Mouse (Mus musculus) liver, embryonic 14.5 days (tissue): ENCODE measurements around the gene Zfp652. TPM values are rescaled to one million over a fixed set of nuclear protein-coding genes. Genes with fewer than 3 reads are reported as not detected.
"Not testable (repeated sequence)": the region's sequence is repeated elsewhere in the genome, so short reads cannot be mapped to it uniquely, and the experiment has no call there.

ENCODE experiments used
- ATAC-seq: fragments of 200-750 bp; cut with Nextera tagmentation; 2 replicates; pipeline ENCODE4 v1.8.0; 2017; ENCODE audit warnings: moderate number of reproducible peaks, mild to moderate bottlenecking, moderate library complexity; ENCODE audit not compliant: insufficient read depth
- DNase-seq, 3 experiments: peaks; one replicate each; pipeline ENCODE4 v3.0.0-alpha.2; 2012 to 2013; ENCODE audit warnings: low read depth in 3 of 3, low spot score in 3 of 3
- H3K27ac ChIP-seq: fragments of 300-500 bp; sonication (generic); 2 replicates; pipeline ENCODE4 v1.5.1; 2014; ENCODE audit warnings: moderate library complexity, mild to moderate bottlenecking, control low read depth, inconsistent platforms
- H3K27me3 ChIP-seq: fragments of 300-500 bp; sonication (generic); 2 replicates; pipeline ENCODE4 v1.6.1; 2014; ENCODE audit warnings: mild to moderate bottlenecking, low read length, moderate library complexity; ENCODE audit not compliant: control insufficient read depth, insufficient read depth
- H3K36me3 ChIP-seq: fragments of 300-500 bp; sonication (generic); replicated peaks from 2 replicates; pipeline ENCODE4 v1.6.1; 2014; ENCODE audit warnings: low read depth; ENCODE audit not compliant: control insufficient read depth, insufficient read depth
- H3K4me1 ChIP-seq, 2 experiments: fragments of 200-500 bp in 1 of 2; fragments of 300-500 bp in 1 of 2; sonication (generic) in 1 of 2; replicated peaks; 2 replicates each; pipeline ENCODE4 v1.6.1; 2012 to 2014; ENCODE audit warnings: antibody characterized with exemption in 1 of 2, inconsistent platforms in 1 of 2, low read length in 1 of 2; ENCODE audit not compliant: control insufficient read depth in 2 of 2, insufficient read depth in 2 of 2
- H3K4me2 ChIP-seq: fragments of 300-500 bp; sonication (generic); 2 replicates; pipeline ENCODE4 v1.6.1; 2014; ENCODE audit warnings: low read depth, mild to moderate bottlenecking, control low read depth, moderate library complexity
- H3K4me3 ChIP-seq, 2 experiments: fragments of 200-500 bp in 1 of 2; fragments of 300-500 bp in 1 of 2; sonication (generic) in 1 of 2; 2 replicates each; pipeline ENCODE4 v1.5.1; 2012 to 2014; ENCODE audit warnings: low read depth in 2 of 2, low read length in 2 of 2, mild to moderate bottlenecking in 2 of 2, control low read depth in 1 of 2, inconsistent platforms in 1 of 2, moderate library complexity in 1 of 2; ENCODE audit not compliant: insufficient read depth in 1 of 2
- H3K9ac ChIP-seq: fragments of 300-500 bp; sonication (generic); replicated peaks from 2 replicates; pipeline ENCODE4 v1.6.1; 2014; ENCODE audit warnings: mild to moderate bottlenecking, control low read depth, moderate library complexity
- H3K9me3 ChIP-seq: fragments of 300-500 bp; sonication (generic); 2 replicates; pipeline ENCODE4 v1.6.1; 2016; ENCODE audit warnings: low read length, mixed read lengths; ENCODE audit not compliant: control insufficient read depth
- CTCF ChIP-seq: IDR thresholded peaks from 2 replicates; pipeline ENCODE4 v1.5.1; 2016; ENCODE audit warnings: antibody characterized with exemption, low read depth, control low read depth
- EP300 ChIP-seq: IDR thresholded peaks from 2 replicates; pipeline ENCODE4 v1.6.1; 2016; ENCODE audit warnings: antibody characterized with exemption, low read depth
- WGBS: fragments of 180-500 bp; shearing (Covaris S2); extraction: QIAGEN DNeasy Blood & Tissue Kit; methylation state at CpG from one replicate; pipeline ENCODE4 v1.1.7; 2014; ENCODE audit not compliant: insufficient replicate concordance; 5-methylcytosine and 5-hydroxymethylcytosine counted together
- polyA plus RNA-seq, 2 experiments: library from polyadenylated mRNA; depleted of rRNA in 1 of 2; stranded (reverse) in 1 of 2; unstranded in 1 of 2; fragments of >200 nt; fragmentation: Nextera tagmentation in 1 of 2; extraction: Ambion mirVana in 1 of 2; gene quantifications; 2 replicates each; pipeline versions ENCODE4 v1.2.1 to v1.2.3; 2012 to 2014

Zfp652 gene
- polyA plus RNA-seq, 2 experiments = 3.7 to 5.4 TPM

GRCm38 (mm10) chr11:95746821-95747220 is 34.3 kb downstream of the Zfp652 start:
- DNase-seq = no peak
- no peaks in the 10 kb centered on the region; the same call in 1 of the 2 replicates for H3K36me3 ChIP-seq
- peaks cover 0 to 8% of the 10 kb centered on the region in 2 experiments; a peak in 2 of 4 replicates for H3K4me1 ChIP-seq
- 68% methylated on average over 4 of the region's 4 CpGs for WGBS
- no peak overlapping the region for H3K4me2 ChIP-seq
- no peaks in the 10 kb centered on the region for H3K9me3 ChIP-seq
- H3K27ac ChIP-seq = no peak overlapping the region
- H3K4me3 ChIP-seq = no peak overlapping the region
- no peak for ATAC-seq
- TF ChIP-seq EP300 (no peak), CTCF (no peak)
- no peaks in the 10 kb centered on the region for H3K27me3 ChIP-seq
- no peak overlapping the region for H3K9ac ChIP-seq

GRCm38 (mm10) chr11:95748331-95748730 is 35.9 kb downstream of the Zfp652 start:
- no peak overlapping the region for H3K4me2 ChIP-seq
- no peak overlapping the region for H3K9ac ChIP-seq
- TF ChIP-seq EP300 = no peak
- no peak for TF ChIP-seq CTCF
- no peak overlapping the region for H3K27ac ChIP-seq
- no peak for ATAC-seq
- no peaks in the 10 kb centered on the region for H3K27me3 ChIP-seq
- peaks cover 0 to 8% of the 10 kb centered on the region in 2 experiments; a peak in 2 of 4 replicates for H3K4me1 ChIP-seq
- 63% methylated on average over 5 of the region's 5 CpGs for WGBS
- H3K36me3 ChIP-seq = peaks cover 2% of the 10 kb centered on the region
- H3K4me3 ChIP-seq = no peak overlapping the region
- no peaks in the 10 kb centered on the region for H3K9me3 ChIP-seq
- DNase-seq = no peak

GRCm38 (mm10) chr11:95749619-95750018 is 37.1 kb downstream of the Zfp652 start:
- Histone ChIP-seq H3K27ac (no peak overlapping the region), H3K9me3 (no peaks in the 10 kb centered on the region), H3K9ac (no peak overlapping the region), H3K4me3 (no peak overlapping the region), H3K36me3 (peaks cover 7% of the 10 kb centered on the region), H3K27me3 (no peaks in the 10 kb centered on the region), H3K4me1 (peaks cover 0 to 7% of the 10 kb centered on the region in 2 experiments; a peak in 2 of 4 replicates), H3K4me2 (no peak overlapping the region)
- DNase-seq (no peak), ATAC-seq (no peak)
- 34% methylated on average over 15 of the region's 15 CpGs for WGBS
- no peak for TF ChIP-seq CTCF
- TF ChIP-seq EP300 = no peak

- DNase-seq = peak; percentile 55 to 57 (median 56)
- Histone ChIP-seq H3K4me2 (no peak overlapping the region), H3K9me3 (no peaks in the 10 kb centered on the region), H3K36me3 (peaks cover 10% of the 10 kb centered on the region), H3K4me3 (no peak overlapping the region), H3K27ac (no peak overlapping the region), H3K27me3 (no peaks in the 10 kb centered on the region), H3K9ac (no peak overlapping the region), H3K4me1 (peaks cover 0 to 4% of the 10 kb centered on the region in 2 experiments; a peak in 1 of 4 replicates)
- no peak for ATAC-seq
- TF ChIP-seq EP300 (no peak), CTCF (peak; percentile 94)
- 13% methylated on average over 1 of the region's 1 CpGs for WGBS
Observed at GRCm38 (mm10) chr11:95750995-95751394, 38.5 kb downstream of the Zfp652 start.

GRCm38 (mm10) chr11:95755137-95755536 is 42.7 kb downstream of the Zfp652 start:
- not testable (repeated sequence) for H3K4me3 ChIP-seq, H3K27ac ChIP-seq, H3K4me1 ChIP-seq, H3K9me3 ChIP-seq, DNase-seq, H3K9ac ChIP-seq, H3K36me3 ChIP-seq, H3K4me2 ChIP-seq, H3K27me3 ChIP-seq, ATAC-seq
- 78% methylated on average over 4 of the region's 4 CpGs for WGBS
- TF ChIP-seq CTCF = peak; percentile 44
